19 mouse cellular contexts compared by ENCODE assay signal in genomic region chr16:29725153-29725552, GRCm38 (mm10).
DNase-seq lines count a peak whose midpoint lies in the region; ATAC-seq lines count a peak whose summit lies in the region.
"Had no signal": no experiment of that assay in that cellular context is flagged by ENCODE, and none has a peak within 500 bp of the region (broad histone marks: within the 10 kb centered on the region; RNA-seq: fewer than 3 reads in every experiment).

No protein-coding gene starts in this region.

- peaks cover 94% of the 10 kb centered on the region for H3K27me3 ChIP-seq in hindbrain, embryonic 11.5 days (ENCODE audit: control insufficient read depth, insufficient read depth, low read length)
- peaks cover 100% of the 10 kb centered on the region for H3K27me3 ChIP-seq in hindbrain, embryonic 10.5 days (ENCODE audit: insufficient read depth, poor library complexity, severe bottlenecking)
- H3K27me3 ChIP-seq in neural tube, embryonic 14.5 days (ENCODE audit: control insufficient read depth, insufficient read depth, low read length) = peaks cover 51% of the 10 kb centered on the region

- DNase-seq in cerebellum, postnatal 14 days = peak; percentile 55 to 65
- no peak for DNase-seq in cerebellum, adult 9-10 months
- no peak for DNase-seq in hindbrain, embryonic 11.5 days (ENCODE audit: low spot score)
- no peak for DNase-seq in hindbrain, embryonic 10.5 days (ENCODE audit: low spot score)
- DNase-seq in embryo, embryonic 10.5 days (ENCODE audit: low spot score) = peak; percentile 48
- no peak for DNase-seq in frontal cortex, postnatal 14 days (ENCODE audit: low spot score in 2 of 2)
- DNase-seq in urinary bladder, adult 2 months (ENCODE audit: low spot score) = no peak
- DNase-seq: adrenal gland, postnatal 10 days; gastrocnemius, postnatal 36 days; kidney, adult 18-20 months; kidney, postnatal 10 days; liver; lung, postnatal 4 days; right cerebral cortex, postnatal 25 days had no signal

- no peaks in the 10 kb centered on the region for H3K36me3 ChIP-seq in hindbrain, embryonic 11.5 days (ENCODE audit: control insufficient read depth, insufficient read depth, low read length)
- no peaks in the 10 kb centered on the region for H3K36me3 ChIP-seq in hindbrain, embryonic 10.5 days
- H3K36me3 ChIP-seq in neural tube, embryonic 14.5 days (ENCODE audit: control insufficient read depth, insufficient read depth, low read length) = no peaks in the 10 kb centered on the region
- H3K36me3 ChIP-seq: heart, embryonic 15.5 days; liver, embryonic 15.5 days; midbrain, embryonic 15.5 days had no signal

- H3K4me3 ChIP-seq in hindbrain, embryonic 11.5 days (ENCODE audit: low read depth, low read length) = no peak overlapping the region
- H3K4me3 ChIP-seq in hindbrain, embryonic 10.5 days = no peak overlapping the region
- H3K4me3 ChIP-seq in neural tube, embryonic 14.5 days (ENCODE audit: low read depth, low read length) = no peak overlapping the region
- H3K4me3 ChIP-seq: heart, embryonic 15.5 days; left cerebral cortex, adult 2 months; liver, embryonic 15.5 days; midbrain, embryonic 15.5 days had no signal

- H3K9ac ChIP-seq in hindbrain, embryonic 11.5 days (ENCODE audit: low read depth, low read length) = no peak overlapping the region
- no peak overlapping the region for H3K9ac ChIP-seq in neural tube, embryonic 14.5 days (replicated peaks; ENCODE audit: low read depth, low read length)
- H3K9ac ChIP-seq: heart, embryonic 15.5 days; liver, embryonic 15.5 days; midbrain, embryonic 15.5 days had no signal

- 0 out of 2 replicates have a peak, but pooled peaks have one; percentile 8 for ATAC-seq in hindbrain, embryonic 11.5 days (ENCODE audit: low FRiP score)
- peak; percentile 65 for ATAC-seq in neural tube, embryonic 14.5 days (ENCODE audit: low read depth)
- ATAC-seq: midbrain, embryonic 15.5 days had no signal

- no peak overlapping the region for H3K27ac ChIP-seq in hindbrain, embryonic 11.5 days (ENCODE audit: low read depth, low read length)
- no peak overlapping the region for H3K27ac ChIP-seq in hindbrain, embryonic 10.5 days
- no peak overlapping the region for H3K27ac ChIP-seq in neural tube, embryonic 14.5 days (ENCODE audit: low read depth, low read length)
- H3K27ac ChIP-seq: heart, embryonic 15.5 days; left cerebral cortex, adult 2 months; liver, embryonic 15.5 days; midbrain, embryonic 15.5 days had no signal

- H3K9me3 ChIP-seq in hindbrain, embryonic 11.5 days (ENCODE audit: control insufficient read depth, low read length) = no peaks in the 10 kb centered on the region
- H3K9me3 ChIP-seq in hindbrain, embryonic 10.5 days = no peaks in the 10 kb centered on the region
- H3K9me3 ChIP-seq in neural tube, embryonic 14.5 days (ENCODE audit: control insufficient read depth, low read length) = no peaks in the 10 kb centered on the region
- H3K9me3 ChIP-seq: heart, embryonic 15.5 days; liver, embryonic 15.5 days; midbrain, embryonic 15.5 days had no signal

- WGBS in hindbrain, embryonic 11.5 days = 46% methylated on average over 5 of the region's 5 CpGs
- 65% methylated on average over 5 of the region's 5 CpGs for WGBS in hindbrain, embryonic 10.5 days
- 24% methylated on average over 5 of the region's 5 CpGs for WGBS in neural tube, embryonic 14.5 days

- no peak overlapping the region for H3K4me2 ChIP-seq in hindbrain, embryonic 11.5 days (replicated peaks; ENCODE audit: low read depth, low read length)
- H3K4me2 ChIP-seq in neural tube, embryonic 14.5 days (ENCODE audit: low read depth, low read length) = no peak overlapping the region
- H3K4me2 ChIP-seq: heart, embryonic 15.5 days; liver, embryonic 15.5 days; midbrain, embryonic 15.5 days had no signal

- H3K4me1 ChIP-seq in hindbrain, embryonic 11.5 days (replicated peaks; ENCODE audit: control insufficient read depth, insufficient read depth, low read length) = peaks cover 4% of the 10 kb centered on the region; the same call in 1 of the 2 replicates
- H3K4me1 ChIP-seq in hindbrain, embryonic 10.5 days (replicated peaks) = peaks cover 25% of the 10 kb centered on the region
- peaks cover 5% of the 10 kb centered on the region; the same call in 1 of the 2 replicates for H3K4me1 ChIP-seq in neural tube, embryonic 14.5 days (ENCODE audit: control insufficient read depth, insufficient read depth, low read length)
- H3K4me1 ChIP-seq: liver, embryonic 15.5 days had no signal

Comparison
In these comparisons a context has a peak if more than half of its experiments do, and no peak if none do; other contexts are left out.
1. DNase-seq: peak in cerebellum, postnatal 14 days (2 of 2) and embryo, embryonic 10.5 days (single experiment); none in cerebellum, adult 9-10 months (single experiment), hindbrain, embryonic 11.5 days (single experiment), hindbrain, embryonic 10.5 days (single experiment), frontal cortex, postnatal 14 days (0 of 2) and urinary bladder, adult 2 months (single experiment).